In the genomic region with DNA sequence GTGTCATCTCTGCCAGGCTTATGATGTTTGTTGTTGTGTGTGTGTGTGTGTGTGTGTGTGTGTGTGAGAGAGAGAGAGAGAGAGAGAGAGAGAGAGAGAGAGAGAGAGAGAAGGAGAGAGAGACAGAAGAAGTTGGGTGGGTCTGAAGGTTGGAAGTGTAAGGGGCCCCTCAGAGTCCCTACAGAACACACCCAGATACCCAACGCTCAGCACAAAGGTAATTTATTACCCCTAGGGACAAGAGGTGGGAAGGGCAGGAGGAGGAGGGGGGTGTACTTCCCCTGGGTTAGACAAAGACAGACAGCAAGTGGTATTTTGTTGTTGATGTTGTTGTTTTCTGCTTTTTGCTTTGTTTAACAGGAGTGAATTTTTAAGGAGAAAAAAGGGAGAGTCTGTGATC, we compare ENCODE assay signal across 18 mouse cellular contexts.
"Had no signal": no experiment of that assay in that cellular context is flagged by ENCODE, and none has a peak within 500 bp of the region (broad histone marks: within the 10 kb centered on the region; RNA-seq: fewer than 3 reads in every experiment).

No protein-coding gene starts in this region.

- ATAC-seq: midbrain, embryonic 13.5 days; midbrain, embryonic 16.5 days had no signal

- H3K4me3 ChIP-seq: midbrain, embryonic 10.5 days; midbrain, embryonic 13.5 days; myocyte; neural tube, embryonic 13.5 days; neural tube, embryonic 15.5 days had no signal

- H3K9me3 ChIP-seq: midbrain, embryonic 10.5 days; midbrain, embryonic 13.5 days; neural tube, embryonic 13.5 days; neural tube, embryonic 15.5 days had no signal

- H3K27me3 ChIP-seq: midbrain, embryonic 13.5 days; neural tube, embryonic 13.5 days; neural tube, embryonic 15.5 days had no signal

- DNase-seq: lung, adult 18-20 months; lung, embryonic 14.5 days; lung, postnatal 10 days; lung, postnatal 4 days; retina, postnatal 1 day; right cerebral cortex, adult 18-20 months; right cerebral cortex, postnatal 25 days; right cerebral cortex, postnatal 4 days; spleen, adult 18-20 months; thymus, adult 2 months; thymus, postnatal 25 days; thymus, postnatal 4 days had no signal

- H3K4me1 ChIP-seq: neural tube, embryonic 15.5 days had no signal

- H3K4me2 ChIP-seq: lung, embryonic 14.5 days; midbrain, embryonic 13.5 days; neural tube, embryonic 13.5 days; neural tube, embryonic 15.5 days had no signal

- H3K36me3 ChIP-seq: midbrain, embryonic 10.5 days; midbrain, embryonic 13.5 days; neural tube, embryonic 13.5 days; neural tube, embryonic 15.5 days had no signal

- H3K9ac ChIP-seq: lung, embryonic 14.5 days; midbrain, embryonic 13.5 days; neural tube, embryonic 13.5 days; neural tube, embryonic 15.5 days had no signal

- H3K27ac ChIP-seq: midbrain, embryonic 10.5 days; midbrain, embryonic 13.5 days; neural tube, embryonic 13.5 days; neural tube, embryonic 15.5 days had no signal
